Mouse (Mus musculus) kidney, adult 2 months (tissue): ENCODE measurements around the gene Crnkl1.

Source experiments
- CTCF ChIP-seq: fragments of 200-500 bp; conservative IDR thresholded peaks from 2 replicates; pipeline ENCODE4 v1.5.1; 2011; ENCODE audit warnings: low read depth, mild to moderate bottlenecking, control low read depth, low read length, moderate library complexity, mixed read lengths; ENCODE audit not compliant: insufficient read depth, insufficient read length
- POLR2A ChIP-seq: fragments of 200-500 bp; IDR thresholded peaks from one replicate; pipeline ENCODE4 v1.6.1; 2011; ENCODE audit warnings: low read depth, low read length, control low read depth

GRCm38 (mm10) chr2:145934339-145935231 is at the start of gene Crnkl1, which contains the start of gene Cfap61:
- no peak for TF ChIP-seq POLR2A
- TF ChIP-seq CTCF: no peak
